Mouse (Mus musculus) liver, adult 2 months (tissue): ENCODE measurements around the gene Pcbp1.

Source experiments
- CTCF ChIP-seq: fragments of 200-500 bp; IDR thresholded peaks from 2 replicates; pipeline ENCODE4 v1.5.1; 2011; ENCODE audit warnings: low read depth, low read length, control low read depth
- POLR2A ChIP-seq: fragments of 200-500 bp; IDR thresholded peaks from 2 replicates; pipeline ENCODE4 v1.6.1; 2011; ENCODE audit warnings: low read length, control low read depth; ENCODE audit not compliant: insufficient read depth; ENCODE audit errors: extremely low read depth

DNA sequence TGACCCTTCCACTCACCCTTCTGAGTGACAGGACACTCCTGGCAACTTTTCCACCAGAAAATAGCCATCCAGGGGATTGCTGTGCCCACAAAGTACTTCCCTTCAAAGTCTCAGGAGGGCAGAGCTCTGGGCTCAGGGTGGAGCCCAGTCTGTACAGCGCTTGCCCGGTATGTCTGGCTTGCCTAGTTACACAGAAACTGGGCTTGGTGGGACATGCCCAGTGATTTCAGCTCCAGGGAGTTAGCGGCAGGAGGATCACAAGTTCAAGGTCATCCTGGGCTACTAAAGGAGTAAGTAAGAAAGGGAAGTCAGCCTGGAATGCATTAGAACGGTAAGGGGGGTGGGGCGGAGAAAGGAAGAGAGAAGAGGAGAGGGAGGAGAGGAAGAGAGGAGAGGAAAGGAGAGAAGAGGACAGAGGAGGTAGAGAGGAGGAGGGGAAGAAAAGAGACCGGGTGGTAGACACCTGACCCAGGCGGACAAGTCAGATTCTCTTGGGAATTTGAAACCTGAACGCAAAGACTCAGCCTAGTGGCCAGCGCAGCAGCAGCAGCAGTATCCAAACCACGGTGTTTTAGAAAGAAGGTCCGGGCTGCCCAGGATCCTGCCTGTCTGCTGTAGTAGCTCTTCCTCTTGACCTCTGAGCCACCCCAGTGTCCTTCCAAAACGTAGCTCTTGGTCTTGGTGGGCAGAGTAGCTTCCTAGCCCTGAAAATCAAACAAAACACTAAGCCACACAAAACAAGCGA lies 28.9 kb downstream of the Pcbp1 start:
- TF ChIP-seq POLR2A (0 out of 2 replicates have a peak, but pooled peaks have one; percentile 23), CTCF (peak; percentile 34)
